Mouse (Mus musculus) limb, embryonic 14.5 days (tissue): Measurements from ENCODE around the gene Zdhhc21. TPM values are rescaled to one million over a fixed set of nuclear protein-coding genes. Genes with fewer than 3 reads are reported as not detected.
A peak's percentile ranks its signal among the peaks of the same experiment; 100 is the strongest.

ENCODE experiments used
- ATAC-seq: fragments of 200-750 bp; cut with Nextera tagmentation; 2 replicates; pipeline ENCODE4 v1.8.0; 2017; ENCODE audit warnings: low read depth, moderate number of reproducible peaks, moderate TSS enrichment; ENCODE audit not compliant: low FRiP score
- DNase-seq: peaks from one replicate; pipeline ENCODE4 v3.0.0-alpha.2; 2015; ENCODE audit warnings: low spot score
- H3K27ac ChIP-seq: fragments of 300-500 bp; sonication (generic); replicated peaks from 2 replicates; pipeline ENCODE4 v1.5.1; 2014; ENCODE audit warnings: low read depth, mild to moderate bottlenecking, low read length, moderate library complexity, mixed read lengths
- H3K27me3 ChIP-seq: fragments of 300-500 bp; sonication (generic); 2 replicates; pipeline ENCODE4 v1.6.1; 2014; ENCODE audit warnings: low read length, mixed read lengths; ENCODE audit not compliant: control insufficient read depth, insufficient read depth
- H3K36me3 ChIP-seq: fragments of 300-500 bp; sonication (generic); 2 replicates; pipeline ENCODE4 v1.6.1; 2014; ENCODE audit warnings: mild to moderate bottlenecking, low read length, moderate library complexity, mixed read lengths; ENCODE audit not compliant: control insufficient read depth, insufficient read depth
- H3K4me1 ChIP-seq: fragments of 300-500 bp; sonication (generic); 2 replicates; pipeline ENCODE4 v1.6.1; 2014; ENCODE audit warnings: antibody characterized with exemption, low read length, mixed read lengths; ENCODE audit not compliant: control insufficient read depth, insufficient read depth
- H3K4me2 ChIP-seq: fragments of 300-500 bp; sonication (generic); replicated peaks from 2 replicates; pipeline ENCODE4 v1.6.1; 2014; ENCODE audit warnings: low read depth, mild to moderate bottlenecking, low read length, moderate library complexity; ENCODE audit not compliant: severe bottlenecking
- H3K4me3 ChIP-seq: fragments of 300-500 bp; sonication (generic); replicated peaks from 2 replicates; pipeline ENCODE4 v1.5.1; 2014; ENCODE audit warnings: low read length
- H3K9ac ChIP-seq: fragments of 300-500 bp; sonication (generic); 2 replicates; pipeline ENCODE4 v1.6.1; 2014; ENCODE audit warnings: mild to moderate bottlenecking, low read depth, low read length, moderate library complexity; ENCODE audit not compliant: severe bottlenecking
- H3K9me3 ChIP-seq: fragments of 300-500 bp; sonication (generic); 2 replicates; pipeline ENCODE4 v1.6.1; 2016; ENCODE audit warnings: low read length; ENCODE audit not compliant: control insufficient read depth
- POLR2A ChIP-seq: fragments of 200-500 bp; IDR thresholded peaks from 2 replicates; pipeline ENCODE4 v1.8.0; 2012; ENCODE audit warnings: inconsistent platforms, mild to moderate bottlenecking, moderate library complexity, borderline replicate concordance; ENCODE audit not compliant: insufficient read depth, insufficient read length; ENCODE audit errors: extremely low read depth
- WGBS: fragments of 180-500 bp; shearing (Covaris S2); extraction: QIAGEN DNeasy Blood & Tissue Kit; methylation state at CpG from one replicate; pipeline ENCODE4 v1.1.7; 2014; 5-methylcytosine and 5-hydroxymethylcytosine counted together
- polyA plus RNA-seq, 2 experiments: library from polyadenylated mRNA; depleted of rRNA in 1 of 2; stranded (reverse) in 1 of 2; unstranded in 1 of 2; fragments of >200 nt; fragmentation: Nextera tagmentation in 1 of 2; extraction: Ambion mirVana in 1 of 2; gene quantifications; 2 replicates each; pipeline versions ENCODE4 v1.2.1 to v1.2.3; 2012 to 2014

Zdhhc21 gene
- polyA plus RNA-seq, 2 experiments, result 11.1 to 12.5 TPM

- H3K4me2 ChIP-seq, result no peak overlapping the region
- no peaks in the 10 kb centered on the region for H3K36me3 ChIP-seq
- ATAC-seq (no peak), DNase-seq (no peak)
- TF ChIP-seq POLR2A, result no peak
- no peaks in the 10 kb centered on the region for H3K27me3 ChIP-seq
- H3K4me1 ChIP-seq, result peaks cover 34% of the 10 kb centered on the region
- H3K27ac ChIP-seq, result no peak overlapping the region
- WGBS, result 76% methylated on average over 3 of the region's 3 CpGs
- H3K9ac ChIP-seq, result no peak overlapping the region
- H3K9me3 ChIP-seq, result no peaks in the 10 kb centered on the region
- H3K4me3 ChIP-seq, result no peak overlapping the region
These were observed 21.6 kb upstream of the Zdhhc21 start for GRCm38 (mm10) chr4:82881366-82881765.

GRCm38 (mm10) chr4:82880243-82880642 is 20.5 kb upstream of the Zdhhc21 start:
- TF ChIP-seq POLR2A, result no peak
- DNase-seq (no peak), ATAC-seq (peak; percentile 62; the same call in 1 of the 2 replicates)
- H3K36me3 ChIP-seq, result no peaks in the 10 kb centered on the region
- H3K4me2 ChIP-seq, result no peak overlapping the region
- no peak overlapping the region for H3K9ac ChIP-seq
- H3K27me3 ChIP-seq, result no peaks in the 10 kb centered on the region
- peaks cover 34% of the 10 kb centered on the region for H3K4me1 ChIP-seq
- H3K4me3 ChIP-seq, result no peak overlapping the region
- H3K9me3 ChIP-seq, result no peaks in the 10 kb centered on the region
- WGBS, result 64% methylated on average over 2 of the region's 2 CpGs
- 0 out of 2 replicates have a peak overlapping the region, but pooled peaks have one; percentile 26 for H3K27ac ChIP-seq

- Histone ChIP-seq H3K4me1 (peaks cover 30% of the 10 kb centered on the region), H3K4me2 (no peak overlapping the region), H3K36me3 (no peaks in the 10 kb centered on the region), H3K9me3 (no peaks in the 10 kb centered on the region), H3K4me3 (no peak overlapping the region), H3K27me3 (no peaks in the 10 kb centered on the region), H3K27ac (no peak overlapping the region), H3K9ac (no peak overlapping the region)
- no peak for DNase-seq
- ATAC-seq, result no peak
- no peak for TF ChIP-seq POLR2A
- 86% methylated on average over 6 of the region's 6 CpGs for WGBS
These were observed 19.4 kb upstream of the Zdhhc21 start for GRCm38 (mm10) chr4:82879152-82879551.

- no peak for DNase-seq
- no peak for ATAC-seq
- Histone ChIP-seq H3K36me3 (no peaks in the 10 kb centered on the region), H3K4me3 (no peak overlapping the region), H3K4me2 (no peak overlapping the region), H3K9ac (no peak overlapping the region), H3K9me3 (no peaks in the 10 kb centered on the region), H3K27me3 (no peaks in the 10 kb centered on the region), H3K27ac (no peak overlapping the region), H3K4me1 (peaks cover 34% of the 10 kb centered on the region)
- WGBS, result 87% methylated on average over 2 of the region's 2 CpGs
- no peak for TF ChIP-seq POLR2A
These were observed 16.9 kb upstream of the Zdhhc21 start for GRCm38 (mm10) chr4:82876656-82877055.

- Histone ChIP-seq H3K4me3 (no peak overlapping the region), H3K4me1 (peaks cover 27% of the 10 kb centered on the region), H3K4me2 (no peak overlapping the region), H3K27me3 (no peaks in the 10 kb centered on the region), H3K36me3 (no peaks in the 10 kb centered on the region), H3K27ac (no peak overlapping the region), H3K9me3 (no peaks in the 10 kb centered on the region), H3K9ac (no peak overlapping the region)
- DNase-seq (no peak), ATAC-seq (no peak)
- no peak for TF ChIP-seq POLR2A
- WGBS, result 65% methylated on average over 4 of the region's 4 CpGs
These were observed 15.8 kb upstream of the Zdhhc21 start for GRCm38 (mm10) chr4:82875532-82875931.

GRCm38 (mm10) chr4:82874791-82875190 is 15.0 kb upstream of the Zdhhc21 start:
- no peaks in the 10 kb centered on the region for H3K36me3 ChIP-seq
- ATAC-seq (no peak), DNase-seq (no peak)
- 52% methylated on average over 4 of the region's 4 CpGs for WGBS
- no peak overlapping the region for H3K4me2 ChIP-seq
- no peak overlapping the region for H3K27ac ChIP-seq
- TF ChIP-seq POLR2A, result no peak
- H3K9ac ChIP-seq, result no peak overlapping the region
- no peaks in the 10 kb centered on the region for H3K27me3 ChIP-seq
- H3K9me3 ChIP-seq, result no peaks in the 10 kb centered on the region
- no peak overlapping the region for H3K4me3 ChIP-seq
- peaks cover 20% of the 10 kb centered on the region for H3K4me1 ChIP-seq
